Mouse (Mus musculus): ENCODE results near the gene Ptchd3. TPM values are rescaled to one million over a fixed set of nuclear protein-coding genes. Genes with fewer than 3 reads are reported as not detected.

Gene Ptchd3
- not detected for polyA plus RNA-seq (2014; fragmentation: Illumina TruSeq; extraction: RNeasy Lipid Tissue Mini Kit (QIAGEN cat#74804); ENCODE audit: low read depth, low replicate concordance)

DNA sequence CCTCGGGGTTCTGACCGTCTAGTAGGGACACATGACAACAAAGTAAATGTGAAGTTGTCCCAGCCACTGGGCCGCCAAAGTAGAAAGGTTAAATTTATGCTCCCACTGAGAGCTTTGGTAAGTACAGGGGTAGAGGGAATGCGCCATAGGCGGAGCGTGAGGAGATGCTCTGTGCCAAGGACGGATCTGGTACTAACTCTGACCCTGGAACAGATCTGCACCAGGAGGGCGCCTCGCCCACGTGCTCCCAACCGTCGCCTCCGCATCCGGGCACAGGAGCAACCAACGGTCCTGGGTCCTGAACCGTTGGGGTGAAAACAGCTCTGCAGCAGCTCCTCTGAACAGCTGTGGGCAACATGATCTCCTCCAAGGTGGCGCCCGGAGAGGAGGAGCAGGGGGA lies at the start of gene Ptchd3:
Gene Ptchd3 (plus strand): TSS at position 301 of the 400 bp plus-strand sequence.

Other genes starting within 250 kb of the Ptchd3 start
- 2.6 TPM for gene B3gntl1, start 157.1 kb upstream of the Ptchd3 start, polyA plus RNA-seq (2014; fragmentation: Illumina TruSeq; extraction: RNeasy Lipid Tissue Mini Kit (QIAGEN cat#74804); ENCODE audit: low read depth, low replicate concordance)
- 3.4 TPM for gene Metrnl, start 128.7 kb upstream of the Ptchd3 start, polyA plus RNA-seq (2014; fragmentation: Illumina TruSeq; extraction: RNeasy Lipid Tissue Mini Kit (QIAGEN cat#74804); ENCODE audit: low read depth, low replicate concordance)

All from adrenal gland, adult 10 weeks (tissue).